Mouse (Mus musculus): ENCODE results near the gene Gm17606. TPM values are rescaled to one million over a fixed set of nuclear protein-coding genes. Genes with fewer than 3 reads are reported as not detected.

Gm17606 gene
- not detected in 2 replicates for polyA plus RNA-seq (2016; fragmentation: Nextera tagmentation; extraction: Ambion mirVana)

DNA sequence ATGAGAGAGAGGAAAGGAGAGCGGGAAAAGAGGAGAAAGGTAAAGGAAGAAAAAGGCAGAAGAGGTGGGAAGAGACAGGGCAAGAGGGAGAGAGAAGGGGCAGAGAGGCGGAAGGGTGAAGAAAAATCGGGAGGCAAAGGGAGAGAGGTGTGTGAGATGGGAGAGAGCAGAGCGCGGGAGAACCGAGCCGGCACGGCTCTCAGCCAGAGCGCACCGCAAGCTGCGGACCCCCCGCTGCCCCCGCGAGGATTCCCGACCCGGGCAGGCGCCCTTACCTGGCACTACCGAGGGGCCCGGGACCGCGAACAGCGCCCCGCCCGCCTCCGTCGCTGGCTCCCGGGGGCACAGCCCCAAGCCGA is at the start of gene Gm17606:
Gene Gm17606, plus strand, starts transcription at position 7 of the 359 bp plus-strand sequence.
- no peak for DNase-seq (ENCODE audit: extremely low spot score, low spot score)
- WGBS: 1% methylated on average over 28 of the region's 28 CpGs
- H3K4me3 ChIP-seq: peak within 1 kb of the TSS; percentile 87
- H3K36me3 ChIP-seq (replicated peaks): peaks cover 77% of the 10 kb centered on the region
- no peaks in the 10 kb centered on the region for H3K9me3 ChIP-seq
- peak within 1 kb of the TSS; percentile 97 for H3K27ac ChIP-seq
- H3K4me1 ChIP-seq: peaks cover 29% of the 10 kb centered on the region
- no peaks in the 10 kb centered on the region for H3K27me3 ChIP-seq (ENCODE audit: poor library complexity, severe bottlenecking)

DNA sequence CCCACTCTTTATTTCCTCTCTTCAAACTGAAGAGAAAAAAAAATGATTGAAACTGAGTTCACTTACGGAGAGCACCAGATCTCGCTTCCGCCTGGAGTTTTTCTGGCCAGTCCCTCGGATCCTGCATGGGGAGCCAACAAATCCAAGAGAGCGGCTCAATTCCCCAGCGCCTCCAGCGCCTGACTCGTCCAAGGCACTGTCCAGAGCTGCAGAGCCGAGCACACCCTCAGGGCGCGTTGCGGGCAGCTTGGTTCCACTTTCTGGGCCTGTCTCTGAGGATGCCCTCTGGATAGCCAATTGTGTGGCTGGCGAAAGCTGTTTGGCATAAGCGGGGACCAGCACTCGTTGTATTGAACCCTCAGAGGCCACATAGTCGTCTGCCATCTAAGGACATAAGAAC is 49.7 kb upstream of the Gm17606 start:
- Histone ChIP-seq H3K27ac (no peak overlapping the region), H3K4me3 (no peak overlapping the region), H3K27me3 (ENCODE audit: poor library complexity, severe bottlenecking) (no peaks in the 10 kb centered on the region), H3K9me3 (peaks cover 8% of the 10 kb centered on the region; the same call in 1 of the 2 replicates), H3K4me1 (peaks cover 9% of the 10 kb centered on the region), H3K36me3 (replicated peaks) (peaks cover 47% of the 10 kb centered on the region)
- WGBS: 90% methylated on average over 16 of the region's 16 CpGs
- no peak for DNase-seq (ENCODE audit: extremely low spot score, low spot score)

DNA sequence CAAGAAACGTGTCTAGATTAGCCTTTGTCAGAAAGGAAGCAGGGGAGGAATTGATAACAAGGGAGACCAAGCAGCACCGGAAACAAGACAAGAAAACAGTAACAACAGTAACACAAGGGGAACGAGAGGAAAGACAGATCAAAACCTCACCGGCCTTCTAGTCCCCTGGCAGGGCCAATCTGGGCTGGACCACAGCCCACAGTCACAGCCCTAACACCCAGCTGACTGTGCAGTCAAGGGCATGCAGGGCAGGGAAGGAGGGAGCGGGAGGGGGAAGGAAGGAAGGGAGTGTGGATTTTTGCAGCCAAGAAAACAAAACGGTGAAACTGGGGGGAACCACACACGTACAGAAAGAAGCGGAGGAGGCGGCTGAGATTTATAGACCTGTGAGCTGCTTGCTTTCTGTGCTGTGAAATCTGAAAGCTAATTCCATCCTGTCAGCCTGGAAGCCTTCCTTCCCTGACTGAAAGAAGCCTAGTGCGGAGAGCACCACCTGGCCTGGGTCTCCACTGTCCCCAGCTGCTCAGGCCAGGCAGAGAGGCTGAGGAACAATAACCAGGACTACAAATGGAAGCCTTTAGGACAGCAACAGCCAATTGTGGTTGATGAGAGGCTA is 48.3 kb upstream of the Gm17606 start:
- Histone ChIP-seq H3K9me3 (peaks cover 8% of the 10 kb centered on the region; the same call in 1 of the 2 replicates), H3K4me1 (peaks cover 9% of the 10 kb centered on the region), H3K27ac (peak overlapping the region; percentile 67), H3K36me3 (replicated peaks) (peaks cover 47% of the 10 kb centered on the region), H3K27me3 (ENCODE audit: poor library complexity, severe bottlenecking) (no peaks in the 10 kb centered on the region), H3K4me3 (no peak overlapping the region)
- DNase-seq (ENCODE audit: extremely low spot score, low spot score): no peak
- WGBS: 86% methylated on average over 10 of the region's 10 CpGs

DNA sequence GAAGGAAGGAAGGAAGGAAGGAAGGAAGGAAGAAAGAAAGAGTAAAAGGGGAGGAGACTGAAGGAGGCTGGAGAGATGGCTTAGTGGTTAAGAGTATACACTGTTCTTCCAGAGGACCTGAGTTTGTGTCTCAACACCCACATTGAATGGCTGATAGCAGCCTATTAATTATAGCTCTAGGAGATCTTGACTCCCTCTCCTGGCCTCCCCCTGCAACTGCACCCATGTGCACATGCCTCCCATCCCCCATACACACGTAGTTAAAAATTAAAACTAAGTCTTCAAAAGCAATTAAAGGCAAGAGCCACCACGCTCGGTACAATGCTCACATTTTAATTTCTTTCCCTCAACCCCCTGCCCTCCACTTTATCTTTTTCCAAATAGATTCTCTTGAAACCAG is 46.7 kb upstream of the Gm17606 start:
- DNase-seq (ENCODE audit: extremely low spot score, low spot score): no peak

DNA sequence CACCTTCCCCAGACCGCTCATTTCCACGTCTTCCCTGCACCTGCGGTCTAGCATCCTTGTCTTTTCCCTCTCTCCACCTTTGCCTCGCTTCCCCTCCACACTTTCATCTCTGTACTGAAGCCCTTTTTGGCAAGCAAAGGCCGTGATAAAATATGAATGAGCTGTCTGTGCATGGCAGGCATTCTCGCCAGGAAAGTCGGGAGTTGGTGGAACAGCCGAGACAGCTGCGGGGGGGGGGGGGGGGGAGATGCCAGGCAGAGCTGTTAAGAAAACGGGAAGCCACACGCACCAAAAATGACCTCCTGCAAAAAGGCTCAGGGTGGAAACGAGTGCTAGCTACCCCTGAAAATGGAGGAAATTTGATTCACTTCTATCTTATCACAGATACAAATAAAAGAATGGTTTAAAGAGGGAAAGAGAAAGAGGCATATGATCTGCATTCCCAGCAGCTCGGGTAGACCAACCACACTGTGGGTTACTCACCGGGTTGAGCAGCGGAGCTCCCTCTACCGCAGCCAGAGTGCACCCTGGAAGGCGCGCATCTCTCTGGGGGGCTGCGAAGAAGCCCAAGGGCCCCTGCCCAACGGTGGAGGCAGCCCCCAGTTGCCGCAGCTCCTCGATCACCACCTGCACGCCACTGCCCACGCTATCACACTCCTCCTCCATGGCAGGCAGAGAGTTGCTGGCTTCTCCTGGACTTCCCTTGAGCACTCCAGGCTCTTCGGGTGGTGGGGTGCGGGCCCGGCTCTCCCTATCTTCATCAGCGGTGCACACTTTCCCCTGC is 45.9 kb upstream of the Gm17606 start:
- H3K4me1 ChIP-seq: peaks cover 9% of the 10 kb centered on the region
- H3K27ac ChIP-seq: 0 out of 2 replicates have a peak overlapping the region, but pooled peaks have one; percentile 25
- peaks cover 51% of the 10 kb centered on the region for H3K36me3 ChIP-seq (replicated peaks)
- no peaks in the 10 kb centered on the region for H3K27me3 ChIP-seq (ENCODE audit: poor library complexity, severe bottlenecking)
- H3K4me3 ChIP-seq: peak overlapping the region; percentile 3; the same call in 1 of the 2 replicates
- no peak for DNase-seq (ENCODE audit: extremely low spot score, low spot score)
- H3K9me3 ChIP-seq: peaks cover 8% of the 10 kb centered on the region; the same call in 1 of the 2 replicates
- WGBS: 67% methylated on average over 28 of the region's 28 CpGs

More for the DNA sequence above, 46.7 kb upstream of the Gm17606 start:
- H3K36me3 ChIP-seq (replicated peaks): peaks cover 48% of the 10 kb centered on the region
- H3K27ac ChIP-seq: no peak overlapping the region
- peaks cover 9% of the 10 kb centered on the region for H3K4me1 ChIP-seq
- H3K4me3 ChIP-seq: no peak overlapping the region
- WGBS: 89% methylated on average over 3 of the region's 3 CpGs
- H3K27me3 ChIP-seq (ENCODE audit: poor library complexity, severe bottlenecking): no peaks in the 10 kb centered on the region
- H3K9me3 ChIP-seq: peaks cover 8% of the 10 kb centered on the region; the same call in 1 of the 2 replicates

DNA sequence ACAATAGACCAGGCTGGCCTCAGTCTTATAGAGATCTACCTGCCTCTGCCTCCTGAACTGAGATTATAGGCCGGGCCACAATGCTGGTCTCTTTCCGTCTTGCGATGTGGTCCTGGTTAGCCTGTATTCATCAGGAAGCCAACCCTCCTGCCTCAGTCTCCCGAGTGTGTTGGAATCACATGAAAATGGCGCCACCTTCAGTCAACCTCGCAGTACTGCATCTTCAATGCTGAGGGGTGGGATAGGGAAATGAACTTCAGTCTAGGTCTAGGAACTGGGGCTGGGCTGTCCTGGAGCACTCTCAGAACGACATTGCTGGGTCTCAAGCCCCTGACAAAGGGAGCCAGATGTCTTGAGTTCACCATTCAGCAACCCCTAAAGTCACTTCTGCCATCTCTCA is 43.7 kb upstream of the Gm17606 start:
- Histone ChIP-seq H3K36me3 (replicated peaks) (peaks cover 35% of the 10 kb centered on the region), H3K9me3 (peaks cover 8% of the 10 kb centered on the region; the same call in 1 of the 2 replicates), H3K4me1 (peaks cover 9% of the 10 kb centered on the region), H3K4me3 (no peak overlapping the region), H3K27me3 (ENCODE audit: poor library complexity, severe bottlenecking) (no peaks in the 10 kb centered on the region), H3K27ac (no peak overlapping the region)
- no peak for DNase-seq (ENCODE audit: extremely low spot score, low spot score)
- WGBS: 77% methylated on average over 7 of the region's 7 CpGs

DNA sequence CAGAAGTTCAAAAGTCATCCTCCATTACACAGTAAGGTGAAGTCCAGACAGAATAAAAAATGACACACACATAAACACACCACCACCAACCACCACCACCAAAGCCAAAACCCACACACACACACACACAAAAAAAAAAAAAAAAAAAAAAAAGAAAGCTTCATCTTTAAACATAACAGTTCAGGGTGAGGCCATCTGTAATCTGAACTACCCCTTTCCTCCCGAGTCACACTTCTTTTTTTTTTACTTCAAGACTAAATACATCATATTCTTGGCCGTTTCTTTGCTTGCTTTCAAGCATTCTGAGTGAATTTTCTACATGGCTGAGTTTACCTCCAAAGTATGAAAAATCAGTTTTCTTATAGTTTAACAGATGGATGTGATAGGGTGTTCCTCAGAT is 39.2 kb upstream of the Gm17606 start:
- Histone ChIP-seq H3K4me1 (peaks cover 35% of the 10 kb centered on the region), H3K27me3 (ENCODE audit: poor library complexity, severe bottlenecking) (no peaks in the 10 kb centered on the region), H3K36me3 (replicated peaks) (peaks cover 9% of the 10 kb centered on the region), H3K4me3 (no peak overlapping the region), H3K27ac (no peak overlapping the region), H3K9me3 (no peaks in the 10 kb centered on the region)
- WGBS: 94% methylated on average over 2 of the region's 2 CpGs
- no peak for DNase-seq (ENCODE audit: extremely low spot score, low spot score)

DNA sequence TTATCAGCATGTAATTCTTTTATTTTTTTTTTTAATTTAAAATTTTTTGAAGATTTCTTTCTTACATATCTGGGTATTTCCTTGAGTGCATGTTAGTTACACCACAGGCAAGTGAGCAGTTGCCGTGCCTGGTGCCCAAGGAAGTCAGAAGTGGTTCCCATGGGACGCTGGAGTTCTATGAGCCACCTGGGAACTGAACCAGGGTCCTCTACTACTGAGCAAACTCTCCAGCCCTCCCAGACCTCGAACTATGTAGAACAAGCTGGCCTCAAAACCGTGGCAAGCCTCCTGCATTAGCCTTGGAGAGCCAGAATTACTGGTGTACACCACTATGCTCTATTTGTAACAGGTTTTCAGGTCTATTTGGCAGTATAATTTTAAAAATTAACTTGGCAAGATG is 38.1 kb upstream of the Gm17606 start:
- no peak for DNase-seq (ENCODE audit: extremely low spot score, low spot score)

DNA sequence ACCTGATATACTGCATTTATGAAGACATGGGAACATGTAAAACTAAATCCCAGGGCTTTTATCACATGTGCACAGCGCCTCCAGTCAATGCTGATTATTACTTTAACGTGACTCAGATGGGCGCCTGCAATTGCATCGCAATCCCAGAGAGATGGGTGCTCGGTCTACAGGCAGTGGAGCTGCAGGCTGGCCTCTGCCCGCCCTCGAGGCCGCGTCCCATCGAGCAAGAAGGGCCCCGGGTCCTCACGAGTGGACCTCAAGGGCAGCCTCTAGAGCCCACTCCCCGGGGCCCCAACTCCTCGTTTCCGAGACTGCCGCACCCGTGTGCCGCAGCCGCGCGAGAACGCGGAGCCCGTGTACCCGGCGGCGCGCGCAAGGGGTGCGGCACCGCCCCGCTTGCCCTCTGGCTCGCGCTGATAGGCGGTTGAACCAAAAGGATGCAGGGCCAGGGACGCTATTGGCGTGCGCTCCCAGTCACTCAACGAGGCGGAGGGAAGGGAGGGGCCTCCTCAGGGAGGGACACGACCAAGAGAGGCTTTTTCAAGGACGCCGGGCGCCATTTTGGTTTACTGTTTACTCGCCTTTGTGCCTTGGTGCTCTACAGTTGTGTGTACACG is 37.6 kb upstream of the Gm17606 start:
- DNase-seq (ENCODE audit: extremely low spot score, low spot score): peak; percentile 94
- peak overlapping the region; percentile 61 for H3K4me3 ChIP-seq
- peak overlapping the region; percentile 93 for H3K27ac ChIP-seq
- under 1% methylated on average over 46 of the region's 46 CpGs for WGBS
- 0 out of 2 replicates have a peak, but pooled peaks cover 4% of the 10 kb centered on the region for H3K36me3 ChIP-seq (replicated peaks)
- H3K4me1 ChIP-seq: peaks cover 35% of the 10 kb centered on the region
- H3K27me3 ChIP-seq (ENCODE audit: poor library complexity, severe bottlenecking): no peaks in the 10 kb centered on the region
- no peaks in the 10 kb centered on the region for H3K9me3 ChIP-seq

More for the DNA sequence above, 38.1 kb upstream of the Gm17606 start:
- Histone ChIP-seq H3K4me3 (peak overlapping the region; percentile 61), H3K27ac (peak overlapping the region; percentile 93), H3K36me3 (replicated peaks) (0 out of 2 replicates have a peak, but pooled peaks cover 4% of the 10 kb centered on the region), H3K4me1 (peaks cover 35% of the 10 kb centered on the region), H3K9me3 (no peaks in the 10 kb centered on the region), H3K27me3 (ENCODE audit: poor library complexity, severe bottlenecking) (no peaks in the 10 kb centered on the region)
- 52% methylated on average over 4 of the region's 4 CpGs for WGBS

DNA sequence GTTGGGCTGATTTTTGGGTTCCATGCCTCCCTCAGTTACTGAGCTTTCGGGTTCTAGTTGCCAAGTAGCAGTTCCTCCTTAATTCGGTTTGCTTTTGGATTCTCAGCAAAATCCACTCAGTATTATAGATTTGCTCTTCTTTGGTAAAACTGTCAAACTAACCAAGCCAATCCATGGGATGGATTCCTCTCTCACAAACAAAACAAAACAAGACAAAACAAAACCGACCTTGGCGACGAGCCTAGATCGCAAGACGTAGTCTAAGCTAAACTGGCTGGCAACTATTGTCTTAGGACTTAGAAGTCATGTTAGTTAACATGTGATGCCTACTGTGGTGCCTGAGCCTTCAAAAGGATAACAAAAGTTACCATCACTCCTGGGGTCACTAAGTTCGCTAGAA is 37.1 kb upstream of the Gm17606 start:
- WGBS: 83% methylated on average over 8 of the region's 8 CpGs
- Histone ChIP-seq H3K36me3 (replicated peaks) (0 out of 2 replicates have a peak, but pooled peaks cover 4% of the 10 kb centered on the region), H3K4me1 (peaks cover 35% of the 10 kb centered on the region), H3K4me3 (peak overlapping the region; percentile 61), H3K27ac (peak overlapping the region; percentile 93), H3K27me3 (ENCODE audit: poor library complexity, severe bottlenecking) (no peaks in the 10 kb centered on the region), H3K9me3 (no peaks in the 10 kb centered on the region)
- no peak for DNase-seq (ENCODE audit: extremely low spot score, low spot score)

DNA sequence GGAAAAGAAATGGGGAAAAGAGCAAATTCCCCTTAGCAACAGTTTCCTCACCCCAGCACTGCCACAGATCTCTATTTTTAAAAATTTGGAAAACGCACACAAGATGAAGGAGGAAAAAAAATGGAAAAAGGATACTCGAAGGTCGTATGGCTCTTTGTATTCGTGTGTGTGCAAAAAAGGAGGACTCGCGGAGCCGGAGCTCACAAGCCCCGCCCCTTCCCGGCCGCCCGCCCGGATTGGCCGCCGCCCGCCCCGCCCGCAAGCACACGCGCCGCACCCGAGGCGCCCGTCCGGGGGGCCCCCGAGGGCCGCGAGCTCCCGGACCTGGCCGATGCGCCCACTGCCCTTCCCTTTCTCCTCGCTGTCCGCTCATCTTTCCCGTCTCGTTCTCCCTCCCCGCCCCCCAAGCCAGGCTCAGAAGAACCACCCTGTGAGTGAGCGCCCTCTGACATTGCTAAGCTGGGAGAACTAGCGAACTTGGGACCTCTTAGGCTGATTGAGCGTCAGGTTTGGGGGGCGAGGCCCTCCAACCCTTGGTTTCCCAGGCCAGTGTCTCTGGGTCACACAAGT is 34.9 kb upstream of the Gm17606 start, which contains the start of gene 4931414P19Rik:
Gene 4931414P19Rik, minus strand, starts transcription at position 242 of the 570 bp plus-strand sequence.
- 1% methylated on average over 39 of the region's 39 CpGs for WGBS
- no peaks in the 10 kb centered on the region for H3K9me3 ChIP-seq
- H3K27me3 ChIP-seq (ENCODE audit: poor library complexity, severe bottlenecking): no peaks in the 10 kb centered on the region
- peaks cover 35% of the 10 kb centered on the region for H3K4me1 ChIP-seq
- peaks cover 10% of the 10 kb centered on the region for H3K36me3 ChIP-seq (replicated peaks)
- DNase-seq (ENCODE audit: extremely low spot score, low spot score): peak; percentile 69
- H3K4me3 ChIP-seq: peak within 1 kb of the TSS; percentile 60
- peak within 1 kb of the TSS; percentile 90 for H3K27ac ChIP-seq

DNA sequence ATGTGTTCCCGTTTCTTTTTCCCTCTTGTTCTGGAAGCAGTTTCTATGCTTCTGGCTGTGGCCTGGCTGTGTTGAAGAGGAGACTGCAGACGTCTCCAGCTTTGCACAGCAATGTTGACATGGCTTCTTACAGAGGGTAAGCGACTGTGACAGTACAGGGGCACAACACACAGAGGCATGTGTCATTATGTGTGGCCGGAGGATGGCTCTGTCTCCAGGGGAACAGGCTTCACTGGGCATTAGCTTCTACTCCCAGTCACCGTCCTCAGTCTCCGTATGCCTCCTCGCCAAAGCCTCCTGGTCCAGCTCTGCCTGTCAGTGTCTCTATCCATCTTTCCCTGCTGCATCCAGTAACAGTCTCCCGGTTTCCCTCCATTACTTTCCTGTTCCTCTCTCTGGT is 33.5 kb upstream of the Gm17606 start:
- DNase-seq (ENCODE audit: extremely low spot score, low spot score): no peak
- H3K27me3 ChIP-seq (ENCODE audit: poor library complexity, severe bottlenecking): no peaks in the 10 kb centered on the region
- WGBS: 67% methylated on average over 8 of the region's 8 CpGs
- no peak overlapping the region for H3K4me3 ChIP-seq
- peaks cover 22% of the 10 kb centered on the region for H3K36me3 ChIP-seq (replicated peaks)
- peaks cover 34% of the 10 kb centered on the region for H3K4me1 ChIP-seq
- H3K27ac ChIP-seq: no peak overlapping the region
- no peaks in the 10 kb centered on the region for H3K9me3 ChIP-seq

All from forebrain, embryonic 10.5 days (tissue).